Mouse (Mus musculus): Measurements from ENCODE around the gene Ube2d3. TPM values are rescaled to one million over a fixed set of nuclear protein-coding genes. Genes with fewer than 3 reads are reported as not detected.

Ube2d3 gene
- polyA plus RNA-seq, 1 experiment from 2014 or later: 693 TPM

DNA sequence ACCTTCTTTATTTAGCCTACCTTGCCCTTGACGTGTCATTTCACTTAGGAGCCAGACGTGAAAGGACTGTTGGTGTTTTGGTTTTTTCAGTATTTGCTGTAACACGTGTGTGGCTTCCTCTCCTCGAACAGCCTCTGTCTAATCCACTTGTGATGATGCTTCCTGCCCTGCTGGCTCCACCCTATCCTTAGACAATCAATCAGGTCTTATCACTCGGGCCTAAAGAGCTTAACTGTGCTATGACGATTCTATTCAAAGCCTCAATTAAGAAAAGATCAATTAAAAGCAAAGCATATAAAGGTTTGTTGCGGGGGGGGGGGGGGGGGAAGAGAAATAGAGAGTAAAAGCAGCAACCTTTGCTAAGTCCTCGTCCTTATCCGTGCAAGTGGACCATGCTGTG lies 30.6 kb upstream of the Ube2d3 start:
- no peak overlapping the region for H3K4me2 ChIP-seq
- peak; percentile 59 for DNase-seq (ENCODE audit: low spot score, missing footprints)
- no peaks in the 10 kb centered on the region; the same call in 1 of the 2 replicates for H3K9me3 ChIP-seq (ENCODE audit: control insufficient read depth, low read length)
- H3K4me3 ChIP-seq (ENCODE audit: low read depth, low read length): no peak overlapping the region
- peaks cover 4% of the 10 kb centered on the region for H3K36me3 ChIP-seq (ENCODE audit: control insufficient read depth, insufficient read depth, low read length)
- ATAC-seq (ENCODE audit: low FRiP score): no peak
- H3K9ac ChIP-seq (ENCODE audit: low read length): no peak overlapping the region
- H3K27ac ChIP-seq (ENCODE audit: low read depth, low read length): no peak overlapping the region
- peaks cover 6% of the 10 kb centered on the region; the same call in 1 of the 2 replicates for H3K4me1 ChIP-seq (ENCODE audit: control insufficient read depth, insufficient read depth, low read length)
- 78% methylated on average over 9 of the region's 9 CpGs for WGBS
- no peaks in the 10 kb centered on the region for H3K27me3 ChIP-seq (ENCODE audit: control insufficient read depth, insufficient read depth, low read length)

DNA sequence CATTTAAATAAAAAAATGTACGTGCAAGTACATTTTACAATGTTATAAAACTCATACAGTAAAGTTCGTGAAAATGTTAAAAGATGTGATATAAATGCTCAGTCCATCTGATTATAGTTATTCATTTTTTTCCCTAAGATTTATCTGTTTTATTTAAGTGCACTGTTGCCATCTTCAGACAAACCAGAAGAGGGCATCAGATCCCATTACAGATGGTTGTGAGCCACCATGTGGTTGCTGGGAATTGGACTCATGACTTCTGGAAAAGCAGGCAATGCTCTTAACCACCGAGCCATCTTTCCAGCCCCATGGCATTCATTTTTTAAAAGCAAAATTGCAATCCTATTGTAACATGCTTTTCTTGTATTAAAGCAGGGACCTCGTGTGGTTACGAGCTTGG lies 28.7 kb upstream of the Ube2d3 start:
- Histone ChIP-seq H3K27ac (ENCODE audit: low read depth, low read length) (no peak overlapping the region), H3K9me3 (ENCODE audit: control insufficient read depth, low read length) (no peaks in the 10 kb centered on the region; the same call in 1 of the 2 replicates), H3K36me3 (ENCODE audit: control insufficient read depth, insufficient read depth, low read length) (peaks cover 4% of the 10 kb centered on the region), H3K4me1 (ENCODE audit: control insufficient read depth, insufficient read depth, low read length) (peaks cover 6% of the 10 kb centered on the region; the same call in 1 of the 2 replicates), H3K27me3 (ENCODE audit: control insufficient read depth, insufficient read depth, low read length) (no peaks in the 10 kb centered on the region), H3K4me3 (ENCODE audit: low read depth, low read length) (no peak overlapping the region), H3K9ac (ENCODE audit: low read length) (no peak overlapping the region), H3K4me2 (no peak overlapping the region)
- ATAC-seq (ENCODE audit: low FRiP score) (no peak), DNase-seq (ENCODE audit: low spot score, missing footprints) (peak; percentile 66)
- 94% methylated on average over 5 of the region's 5 CpGs for WGBS

GRCm38 (mm10) chr3:135411056-135411455 lies 26.9 kb upstream of the Ube2d3 start:
- peaks cover 6% of the 10 kb centered on the region; the same call in 1 of the 2 replicates for H3K4me1 ChIP-seq (ENCODE audit: control insufficient read depth, insufficient read depth, low read length)
- H3K9me3 ChIP-seq (ENCODE audit: control insufficient read depth, low read length): no peaks in the 10 kb centered on the region; the same call in 1 of the 2 replicates
- H3K4me2 ChIP-seq: no peak overlapping the region
- peaks cover 4% of the 10 kb centered on the region for H3K36me3 ChIP-seq (ENCODE audit: control insufficient read depth, insufficient read depth, low read length)
- H3K9ac ChIP-seq (ENCODE audit: low read length): no peak overlapping the region
- H3K4me3 ChIP-seq (ENCODE audit: low read depth, low read length): no peak overlapping the region
- no peak overlapping the region for H3K27ac ChIP-seq (ENCODE audit: low read depth, low read length)
- DNase-seq (ENCODE audit: low spot score, missing footprints): peak; percentile 75
- no peak for ATAC-seq (ENCODE audit: low FRiP score)
- no peaks in the 10 kb centered on the region for H3K27me3 ChIP-seq (ENCODE audit: control insufficient read depth, insufficient read depth, low read length)
- WGBS: 93% methylated on average over 12 of the region's 12 CpGs

GRCm38 (mm10) chr3:135411824-135412223 lies 26.1 kb upstream of the Ube2d3 start:
- peaks cover 4% of the 10 kb centered on the region; the same call in 1 of the 2 replicates for H3K36me3 ChIP-seq (ENCODE audit: control insufficient read depth, insufficient read depth, low read length)
- H3K4me1 ChIP-seq (ENCODE audit: control insufficient read depth, insufficient read depth, low read length): peaks cover 6% of the 10 kb centered on the region; the same call in 1 of the 2 replicates
- no peaks in the 10 kb centered on the region for H3K27me3 ChIP-seq (ENCODE audit: control insufficient read depth, insufficient read depth, low read length)
- no peak overlapping the region for H3K4me2 ChIP-seq
- H3K4me3 ChIP-seq (ENCODE audit: low read depth, low read length): no peak overlapping the region
- no peak overlapping the region for H3K27ac ChIP-seq (ENCODE audit: low read depth, low read length)
- WGBS: 45% methylated on average over 9 of the region's 9 CpGs
- ATAC-seq (ENCODE audit: low FRiP score) (peak; percentile 76), DNase-seq (ENCODE audit: low spot score, missing footprints) (peak; percentile 81)
- no peak overlapping the region for H3K9ac ChIP-seq (ENCODE audit: low read length)
- H3K9me3 ChIP-seq (ENCODE audit: control insufficient read depth, low read length): no peaks in the 10 kb centered on the region; the same call in 1 of the 2 replicates

GRCm38 (mm10) chr3:135417245-135417644 lies 20.7 kb upstream of the Ube2d3 start:
- WGBS: 88% methylated on average over 3 of the region's 3 CpGs
- no peaks in the 10 kb centered on the region for H3K9me3 ChIP-seq (ENCODE audit: control insufficient read depth, low read length)
- no peak overlapping the region for H3K4me3 ChIP-seq (ENCODE audit: low read depth, low read length)
- ATAC-seq (ENCODE audit: low FRiP score) (no peak), DNase-seq (ENCODE audit: low spot score, missing footprints) (no peak)
- no peaks in the 10 kb centered on the region for H3K27me3 ChIP-seq (ENCODE audit: control insufficient read depth, insufficient read depth, low read length)
- no peak overlapping the region for H3K4me2 ChIP-seq
- H3K36me3 ChIP-seq (ENCODE audit: control insufficient read depth, insufficient read depth, low read length): no peaks in the 10 kb centered on the region
- H3K9ac ChIP-seq (ENCODE audit: low read length): no peak overlapping the region
- H3K27ac ChIP-seq (ENCODE audit: low read depth, low read length): no peak overlapping the region
- H3K4me1 ChIP-seq (ENCODE audit: control insufficient read depth, insufficient read depth, low read length): 0 out of 2 replicates have a peak, but pooled peaks cover 2% of the 10 kb centered on the region

GRCm38 (mm10) chr3:135417799-135418198 lies 20.1 kb upstream of the Ube2d3 start:
- H3K4me1 ChIP-seq (ENCODE audit: control insufficient read depth, insufficient read depth, low read length): 0 out of 2 replicates have a peak, but pooled peaks cover 2% of the 10 kb centered on the region
- no peak overlapping the region for H3K4me2 ChIP-seq
- ATAC-seq (ENCODE audit: low FRiP score) (no peak), DNase-seq (ENCODE audit: low spot score, missing footprints) (no peak)
- no peaks in the 10 kb centered on the region for H3K27me3 ChIP-seq (ENCODE audit: control insufficient read depth, insufficient read depth, low read length)
- H3K9me3 ChIP-seq (ENCODE audit: control insufficient read depth, low read length): no peaks in the 10 kb centered on the region
- H3K9ac ChIP-seq (ENCODE audit: low read length): no peak overlapping the region
- no peaks in the 10 kb centered on the region for H3K36me3 ChIP-seq (ENCODE audit: control insufficient read depth, insufficient read depth, low read length)
- H3K27ac ChIP-seq (ENCODE audit: low read depth, low read length): no peak overlapping the region
- no peak overlapping the region for H3K4me3 ChIP-seq (ENCODE audit: low read depth, low read length)
- WGBS: 87% methylated on average over 3 of the region's 3 CpGs

GRCm38 (mm10) chr3:135420542-135421309 lies 17.2 kb upstream of the Ube2d3 start:
- WGBS: 92% methylated on average over 9 of the region's 9 CpGs
- Histone ChIP-seq H3K4me3 (ENCODE audit: low read depth, low read length) (no peak overlapping the region), H3K27me3 (ENCODE audit: control insufficient read depth, insufficient read depth, low read length) (no peaks in the 10 kb centered on the region), H3K9ac (ENCODE audit: low read length) (no peak overlapping the region), H3K9me3 (ENCODE audit: control insufficient read depth, low read length) (no peaks in the 10 kb centered on the region), H3K27ac (ENCODE audit: low read depth, low read length) (no peak overlapping the region), H3K36me3 (ENCODE audit: control insufficient read depth, insufficient read depth, low read length) (no peaks in the 10 kb centered on the region), H3K4me1 (ENCODE audit: control insufficient read depth, insufficient read depth, low read length) (peaks cover 9% of the 10 kb centered on the region; the same call in 1 of the 2 replicates), H3K4me2 (no peak overlapping the region)
- no peak for DNase-seq (ENCODE audit: low spot score, missing footprints)
- ATAC-seq (ENCODE audit: low FRiP score): no peak

DNA sequence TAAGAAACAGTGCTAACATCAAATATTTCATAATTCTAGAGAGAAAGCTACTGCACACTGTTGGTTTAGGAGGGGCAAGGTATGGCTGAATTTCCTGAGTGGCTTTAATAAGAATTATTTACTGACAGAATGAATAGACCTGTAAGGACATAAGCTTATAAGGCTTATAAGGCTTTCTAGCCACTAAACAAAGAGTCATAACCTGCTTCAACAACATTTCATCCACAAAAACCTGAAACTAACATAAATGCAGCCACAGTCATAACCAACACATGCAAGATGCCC lies 16.7 kb upstream of the Ube2d3 start:
- no peak overlapping the region for H3K9ac ChIP-seq (ENCODE audit: low read length)
- ATAC-seq (ENCODE audit: low FRiP score) (no peak), DNase-seq (ENCODE audit: low spot score, missing footprints) (no peak)
- no peaks in the 10 kb centered on the region for H3K36me3 ChIP-seq (ENCODE audit: control insufficient read depth, insufficient read depth, low read length)
- H3K9me3 ChIP-seq (ENCODE audit: control insufficient read depth, low read length): no peaks in the 10 kb centered on the region
- H3K27me3 ChIP-seq (ENCODE audit: control insufficient read depth, insufficient read depth, low read length): no peaks in the 10 kb centered on the region
- H3K4me1 ChIP-seq (ENCODE audit: control insufficient read depth, insufficient read depth, low read length): peaks cover 9% of the 10 kb centered on the region; the same call in 1 of the 2 replicates
- H3K4me3 ChIP-seq (ENCODE audit: low read depth, low read length): no peak overlapping the region
- H3K4me2 ChIP-seq: no peak overlapping the region
- no peak overlapping the region for H3K27ac ChIP-seq (ENCODE audit: low read depth, low read length)

- no peaks in the 10 kb centered on the region for H3K36me3 ChIP-seq (ENCODE audit: control insufficient read depth, insufficient read depth, low read length)
- H3K9me3 ChIP-seq (ENCODE audit: control insufficient read depth, low read length): no peaks in the 10 kb centered on the region
- no peaks in the 10 kb centered on the region for H3K27me3 ChIP-seq (ENCODE audit: control insufficient read depth, insufficient read depth, low read length)
- H3K27ac ChIP-seq (ENCODE audit: low read depth, low read length): peak overlapping the region; percentile 85; the same call in 1 of the 2 replicates
- peak; percentile 87 for DNase-seq (ENCODE audit: low spot score, missing footprints)
- peaks cover 9% of the 10 kb centered on the region; the same call in 1 of the 2 replicates for H3K4me1 ChIP-seq (ENCODE audit: control insufficient read depth, insufficient read depth, low read length)
- 31% methylated on average over 8 of the region's 8 CpGs for WGBS
- peak overlapping the region; percentile 65 for H3K4me2 ChIP-seq
- 0 out of 2 replicates have a peak, but pooled peaks have one; percentile 0 for ATAC-seq (ENCODE audit: low FRiP score)
- H3K9ac ChIP-seq (ENCODE audit: low read length): peak overlapping the region; percentile 85
- H3K4me3 ChIP-seq (ENCODE audit: low read depth, low read length): peak overlapping the region; percentile 77
Measured at GRCm38 (mm10) chr3:135422232-135422855, 15.6 kb upstream of the Ube2d3 start.

Data from midbrain, embryonic 11.5 days (tissue).